Mouse (Mus musculus): Measurements from ENCODE around the gene Cadm1. TPM values are rescaled to one million over a fixed set of nuclear protein-coding genes. Genes with fewer than 3 reads are reported as not detected.

Gene Cadm1
- polyA plus RNA-seq, 2 experiments = 3.4 to 6.4 TPM

- ATAC-seq (ENCODE audit: insufficient read depth) (no peak), DNase-seq (ENCODE audit: low read depth in 3 of 3, low spot score in 3 of 3) (peak; percentile 6 to 37 (median 7))
- H3K36me3 ChIP-seq (replicated peaks; ENCODE audit: control insufficient read depth, insufficient read depth, low read depth) = no peaks in the 10 kb centered on the region
- no peak overlapping the region for H3K9ac ChIP-seq (replicated peaks)
- no peak overlapping the region for H3K4me3 ChIP-seq (ENCODE audit: insufficient read depth in 1 of 2, low read depth in 2 of 2, low read length in 2 of 2)
- H3K27me3 ChIP-seq (ENCODE audit: control insufficient read depth, insufficient read depth, low read length) = no peaks in the 10 kb centered on the region
- WGBS (ENCODE audit: insufficient replicate concordance) = 38% methylated on average over 13 of the region's 13 CpGs
- no peak for TF ChIP-seq EP300 (IDR thresholded peaks at IDR 0.05; ENCODE audit: low read depth)
- TF ChIP-seq CTCF (IDR thresholded peaks at IDR 0.05; ENCODE audit: low read depth) = no peak
- no peak overlapping the region for H3K27ac ChIP-seq
- H3K9me3 ChIP-seq (ENCODE audit: control insufficient read depth, low read length) = no peaks in the 10 kb centered on the region
- H3K4me2 ChIP-seq (ENCODE audit: low read depth) = no peak overlapping the region
- H3K4me1 ChIP-seq (replicated peaks; ENCODE audit: control insufficient read depth in 2 of 2, insufficient read depth in 2 of 2, low read length in 1 of 2) = no peaks in the 10 kb centered on the region
Measured at GRCm38 (mm10) chr9:47733780-47734451, 203.9 kb downstream of the Cadm1 start.

GRCm38 (mm10) chr9:47734905-47735304 lies 204.9 kb downstream of the Cadm1 start:
- Histone ChIP-seq H3K9ac (replicated peaks) (no peak overlapping the region), H3K36me3 (replicated peaks; ENCODE audit: control insufficient read depth, insufficient read depth, low read depth) (no peaks in the 10 kb centered on the region), H3K9me3 (ENCODE audit: control insufficient read depth, low read length) (no peaks in the 10 kb centered on the region), H3K27me3 (ENCODE audit: control insufficient read depth, insufficient read depth, low read length) (no peaks in the 10 kb centered on the region), H3K4me3 (ENCODE audit: insufficient read depth in 1 of 2, low read depth in 2 of 2, low read length in 2 of 2) (no peak overlapping the region), H3K4me1 (replicated peaks; ENCODE audit: control insufficient read depth in 2 of 2, insufficient read depth in 2 of 2, low read length in 1 of 2) (no peaks in the 10 kb centered on the region), H3K27ac (no peak overlapping the region), H3K4me2 (ENCODE audit: low read depth) (no peak overlapping the region)
- ATAC-seq (ENCODE audit: insufficient read depth) = no peak
- TF ChIP-seq CTCF (IDR thresholded peaks at IDR 0.05; ENCODE audit: low read depth) (no peak), EP300 (IDR thresholded peaks at IDR 0.05; ENCODE audit: low read depth) (no peak)
- no peak for DNase-seq (ENCODE audit: low read depth in 3 of 3, low spot score in 3 of 3)
- 69% methylated on average over 5 of the region's 5 CpGs for whole genome bisulfite sequencing (ENCODE audit: insufficient replicate concordance)

GRCm38 (mm10) chr9:47738799-47739198 lies 208.8 kb downstream of the Cadm1 start:
- Histone ChIP-seq H3K36me3 (replicated peaks; ENCODE audit: control insufficient read depth, insufficient read depth, low read depth) (no peaks in the 10 kb centered on the region), H3K4me2 (ENCODE audit: low read depth) (no peak overlapping the region), H3K27ac (no peak overlapping the region), H3K9ac (replicated peaks) (no peak overlapping the region), H3K9me3 (ENCODE audit: control insufficient read depth, low read length) (no peaks in the 10 kb centered on the region), H3K27me3 (ENCODE audit: control insufficient read depth, insufficient read depth, low read length) (no peaks in the 10 kb centered on the region), H3K4me1 (replicated peaks; ENCODE audit: control insufficient read depth in 2 of 2, insufficient read depth in 2 of 2, low read length in 1 of 2) (no peaks in the 10 kb centered on the region), H3K4me3 (ENCODE audit: insufficient read depth in 1 of 2, low read depth in 2 of 2, low read length in 2 of 2) (no peak overlapping the region)
- TF ChIP-seq EP300 (IDR thresholded peaks at IDR 0.05; ENCODE audit: low read depth) (no peak), CTCF (IDR thresholded peaks at IDR 0.05; ENCODE audit: low read depth) (no peak)
- WGBS (ENCODE audit: insufficient replicate concordance) = 57% methylated on average over 4 of the region's 4 CpGs
- DNase-seq (ENCODE audit: low read depth in 3 of 3, low spot score in 3 of 3) (no peak), ATAC-seq (ENCODE audit: insufficient read depth) (no peak)

- no peak for ATAC-seq (ENCODE audit: insufficient read depth)
- no peak overlapping the region for H3K27ac ChIP-seq
- 9% methylated on average over 7 of the region's 7 CpGs for WGBS (ENCODE audit: insufficient replicate concordance)
- no peak overlapping the region for H3K4me3 ChIP-seq (ENCODE audit: insufficient read depth in 1 of 2, low read depth in 2 of 2, low read length in 2 of 2)
- H3K9me3 ChIP-seq (ENCODE audit: control insufficient read depth, low read length) = no peaks in the 10 kb centered on the region
- no peaks in the 10 kb centered on the region for H3K36me3 ChIP-seq (replicated peaks; ENCODE audit: control insufficient read depth, insufficient read depth, low read depth)
- no peak for TF ChIP-seq CTCF (IDR thresholded peaks at IDR 0.05; ENCODE audit: low read depth)
- no peak for TF ChIP-seq EP300 (IDR thresholded peaks at IDR 0.05; ENCODE audit: low read depth)
- no peak for DNase-seq (ENCODE audit: low read depth in 3 of 3, low spot score in 3 of 3)
- no peaks in the 10 kb centered on the region for H3K4me1 ChIP-seq (replicated peaks; ENCODE audit: control insufficient read depth in 2 of 2, insufficient read depth in 2 of 2, low read length in 1 of 2)
- H3K27me3 ChIP-seq (ENCODE audit: control insufficient read depth, insufficient read depth, low read length) = no peaks in the 10 kb centered on the region
- H3K9ac ChIP-seq (replicated peaks) = no peak overlapping the region
- H3K4me2 ChIP-seq (ENCODE audit: low read depth) = no peak overlapping the region
Measured at GRCm38 (mm10) chr9:47739276-47739675, 209.3 kb downstream of the Cadm1 start.

- no peaks in the 10 kb centered on the region for H3K9me3 ChIP-seq (ENCODE audit: control insufficient read depth, low read length)
- no peaks in the 10 kb centered on the region for H3K27me3 ChIP-seq (ENCODE audit: control insufficient read depth, insufficient read depth, low read length)
- no peaks in the 10 kb centered on the region for H3K36me3 ChIP-seq (replicated peaks; ENCODE audit: control insufficient read depth, insufficient read depth, low read depth)
- H3K27ac ChIP-seq = no peak overlapping the region
- H3K4me3 ChIP-seq (ENCODE audit: insufficient read depth in 1 of 2, low read depth in 2 of 2, low read length in 2 of 2) = no peak overlapping the region
- TF ChIP-seq CTCF (IDR thresholded peaks at IDR 0.05; ENCODE audit: low read depth) (no peak), EP300 (IDR thresholded peaks at IDR 0.05; ENCODE audit: low read depth) (no peak)
- H3K4me2 ChIP-seq (ENCODE audit: low read depth) = no peak overlapping the region
- no peak overlapping the region for H3K9ac ChIP-seq (replicated peaks)
- ATAC-seq (ENCODE audit: insufficient read depth) (no peak), DNase-seq (ENCODE audit: low read depth in 3 of 3, low spot score in 3 of 3) (no peak)
- no peaks in the 10 kb centered on the region for H3K4me1 ChIP-seq (replicated peaks; ENCODE audit: control insufficient read depth in 2 of 2, insufficient read depth in 2 of 2, low read length in 1 of 2)
- WGBS (ENCODE audit: insufficient replicate concordance) = 75% methylated on average over 3 of the region's 3 CpGs
Measured at GRCm38 (mm10) chr9:47741751-47742150, 211.8 kb downstream of the Cadm1 start.
